Mouse (Mus musculus) small intestine, adult 2 months (tissue): ENCODE data around the gene Kctd11. TPM values are rescaled to one million over a fixed set of nuclear protein-coding genes. Genes with fewer than 3 reads are reported as not detected.

Experiments used
- H3K27ac ChIP-seq: fragments of 200-500 bp; 2 replicates; pipeline ENCODE4 v1.5.1; 2012; ENCODE audit warnings: low read depth, low read length, control low read depth, inconsistent platforms; ENCODE audit not compliant: insufficient read depth
- H3K27me3 ChIP-seq: fragments of 200-500 bp; 2 replicates; pipeline ENCODE4 v1.6.1; 2012; ENCODE audit warnings: mild to moderate bottlenecking, moderate library complexity, low read length, inconsistent platforms; ENCODE audit not compliant: control insufficient read depth, insufficient read depth
- H3K36me3 ChIP-seq: fragments of 200-500 bp; 2 replicates; pipeline ENCODE4 v1.6.1; 2012; ENCODE audit warnings: mild to moderate bottlenecking, low read length, control low read depth, inconsistent platforms; ENCODE audit not compliant: control insufficient read depth, insufficient read depth
- H3K4me1 ChIP-seq: fragments of 200-500 bp; 2 replicates; pipeline ENCODE4 v1.6.1; 2012; ENCODE audit warnings: low read length, inconsistent platforms, mixed read lengths; ENCODE audit not compliant: control insufficient read depth, insufficient read depth, insufficient read length
- H3K4me3 ChIP-seq: fragments of 200-500 bp; 2 replicates; pipeline ENCODE4 v1.5.1; 2012; ENCODE audit warnings: low read depth, mild to moderate bottlenecking, control low read depth, inconsistent platforms, low read length, moderate library complexity
- CTCF ChIP-seq: fragments of 200-500 bp; IDR thresholded peaks from 2 replicates; pipeline ENCODE4 v1.5.1; 2012; ENCODE audit warnings: low read depth, mild to moderate bottlenecking, control low read depth, inconsistent platforms, low read length, moderate library complexity, mixed read lengths; ENCODE audit not compliant: insufficient replicate concordance, insufficient read length; ENCODE audit errors: extremely low read depth
- POLR2A ChIP-seq: fragments of 200-500 bp; IDR thresholded peaks from 2 replicates; pipeline ENCODE4 v1.6.1; 2012; ENCODE audit warnings: low read depth, mild to moderate bottlenecking, control low read depth, inconsistent platforms, low read length, moderate library complexity
- WGBS: fragments of 180-500 bp; shearing (Covaris S2); methylation state at CpG from one replicate; pipeline ENCODE4 v1.1.7; 2018; 5-methylcytosine and 5-hydroxymethylcytosine counted together
- polyA plus RNA-seq: library from polyadenylated mRNA; depleted of rRNA; stranded (reverse); fragments of >200 nt; gene quantifications from 2 replicates; pipeline ENCODE4 v1.2.3, GENCODE M21; 2012

The Kctd11 gene
- polyA plus RNA-seq, 1 experiment: 2.8 TPM

GRCm38 (mm10) chr11:69901406-69901846, 20.2 kb upstream of the Kctd11 start:
- peak overlapping the region; percentile 87 for H3K4me3 ChIP-seq
- peaks cover 23% of the 10 kb centered on the region for H3K36me3 ChIP-seq
- peak overlapping the region; percentile 94 for H3K27ac ChIP-seq
- no peaks in the 10 kb centered on the region for H3K27me3 ChIP-seq
- under 1% methylated on average over 42 of the region's 42 CpGs for WGBS
- peaks cover 13% of the 10 kb centered on the region for H3K4me1 ChIP-seq
- 0 out of 2 replicates have a peak, but pooled peaks have one; percentile 18 for TF ChIP-seq POLR2A
- no peak for TF ChIP-seq CTCF

GRCm38 (mm10) chr11:69900471-69901405, 19.5 kb upstream of the Kctd11 start, which contains the start of the genes 2810408A11Rik and Neurl4:
Gene 2810408A11Rik, minus strand, starts transcription at chr11:69900987.
Gene Neurl4, plus strand, starts transcription at chr11:69901072.
- under 1% methylated on average over 38 of the region's 38 CpGs for WGBS
- TF ChIP-seq POLR2A (peak; percentile 54; the same call in 1 of the 2 replicates), CTCF (no peak)
- peak within 1 kb of the TSS; percentile 94 for H3K27ac ChIP-seq

DNA sequence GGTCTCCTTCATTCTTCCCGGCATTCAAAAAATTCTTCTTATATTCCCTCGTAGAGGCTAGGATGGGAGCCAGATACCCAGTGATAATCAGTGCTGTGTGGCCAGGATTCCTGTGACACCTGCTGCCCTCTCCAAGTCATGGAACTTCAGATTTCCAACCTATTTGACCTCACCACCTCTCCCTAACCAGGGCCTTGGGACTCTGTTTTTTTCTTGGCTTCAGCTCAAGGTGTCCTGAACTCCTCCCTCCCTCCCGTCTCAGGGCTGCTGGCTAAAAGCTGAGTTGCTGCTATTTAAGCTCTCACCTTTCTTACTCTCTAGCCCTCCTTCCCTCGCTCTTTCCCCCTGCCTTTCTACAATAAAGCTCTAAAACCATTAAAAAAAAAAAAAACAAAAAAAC, 18.7 kb upstream of the Kctd11 start:
- WGBS: 36% methylated on average over 4 of the region's 4 CpGs
- Histone ChIP-seq H3K4me3 (no peak overlapping the region), H3K36me3 (peaks cover 10% of the 10 kb centered on the region; the same call in 1 of the 2 replicates), H3K4me1 (peaks cover 13% of the 10 kb centered on the region), H3K27ac (no peak overlapping the region), H3K27me3 (no peaks in the 10 kb centered on the region)
- no peak for TF ChIP-seq CTCF
- no peak for TF ChIP-seq POLR2A

More at GRCm38 (mm10) chr11:69900471-69901405, 19.5 kb upstream of the Kctd11 start, which contains the start of the genes 2810408A11Rik and Neurl4:
- Histone ChIP-seq H3K36me3 (peaks cover 16% of the 10 kb centered on the region), H3K27me3 (no peaks in the 10 kb centered on the region), H3K4me1 (peaks cover 13% of the 10 kb centered on the region), H3K4me3 (peak within 1 kb of the TSS; percentile 87)

DNA sequence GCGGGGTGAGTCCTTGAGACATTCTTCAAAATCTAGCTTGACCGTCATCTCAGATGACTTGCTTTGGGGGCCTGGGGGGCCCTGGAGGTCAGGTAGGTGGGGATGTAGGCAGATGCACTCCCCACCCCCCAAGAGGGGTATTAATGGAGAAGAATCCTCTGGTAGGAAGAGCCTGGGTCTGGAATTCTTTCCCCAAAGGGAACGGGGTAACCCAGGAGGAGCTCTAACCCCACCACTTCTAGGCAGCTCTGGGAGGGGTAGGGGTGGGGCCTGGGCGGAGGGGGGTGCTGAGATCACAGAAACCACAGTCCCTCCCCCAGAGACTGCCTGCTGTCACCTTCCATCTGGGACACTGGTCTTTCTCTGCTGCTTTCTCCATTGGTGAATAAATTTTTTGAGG, 14.1 kb upstream of the Kctd11 start, which contains the start of gene Acap1:
TSS of gene Acap1 (minus strand) at position 249 of the 400 bp plus-strand sequence.
- TF ChIP-seq CTCF: no peak
- TF ChIP-seq POLR2A: no peak
- Histone ChIP-seq H3K27ac (peak within 1 kb of the TSS; percentile 71; the same call in 1 of the 2 replicates), H3K4me1 (peaks cover under 1% of the 10 kb centered on the region; the same call in 1 of the 2 replicates), H3K27me3 (no peaks in the 10 kb centered on the region), H3K36me3 (no peaks in the 10 kb centered on the region), H3K4me3 (peak within 1 kb of the TSS; percentile 45)
- 71% methylated on average over 4 of the region's 4 CpGs for WGBS

GRCm38 (mm10) chr11:69894671-69895070, 13.5 kb upstream of the Kctd11 start:
- Histone ChIP-seq H3K27me3 (no peaks in the 10 kb centered on the region), H3K36me3 (no peaks in the 10 kb centered on the region), H3K4me3 (peak overlapping the region; percentile 45), H3K27ac (0 out of 2 replicates have a peak overlapping the region, but pooled peaks have one; percentile 31), H3K4me1 (no peaks in the 10 kb centered on the region)
- TF ChIP-seq CTCF (no peak), POLR2A (no peak)
- 70% methylated on average over 5 of the region's 5 CpGs for WGBS

- no peaks in the 10 kb centered on the region for H3K27me3 ChIP-seq
- no peak overlapping the region for H3K4me3 ChIP-seq
- no peaks in the 10 kb centered on the region for H3K36me3 ChIP-seq
- WGBS: 53% methylated on average over 4 of the region's 4 CpGs
- no peak overlapping the region for H3K27ac ChIP-seq
- TF ChIP-seq POLR2A: no peak
- TF ChIP-seq CTCF: no peak
- no peaks in the 10 kb centered on the region for H3K4me1 ChIP-seq
These were observed 10.3 kb upstream of the Kctd11 start for GRCm38 (mm10) chr11:69891482-69891881.
